Comparison of ENCODE assay signal across 1 mouse cellular context in genomic region chr2:156021765-156022164, GRCm38 (mm10).
TF ChIP-seq lines count a peak whose summit lies in the region.

No protein-coding gene starts in this region.

TF ChIP-seq in MEL, 35 proteins besides CTCF, POLR2A, EP300 and RAD21:
- TF ChIP-seq USF1 (IDR thresholded peaks at IDR 0.05; ENCODE audit: low read depth, low read length) (no peak), TAL1 (IDR thresholded peaks at IDR 0.05; ENCODE audit: low read length) (peak; percentile 81), TBP (IDR thresholded peaks at IDR 0.05; ENCODE audit: low read depth, low read length) (peak; percentile 42), ETS1 (IDR thresholded peaks at IDR 0.05; ENCODE audit: low read depth, low read length) (peak; percentile 63), MAX (IDR thresholded peaks at IDR 0.05; ENCODE audit: low read length) (peak; percentile 10; the same call in 1 of the 2 replicates), CHD1 (IDR thresholded peaks at IDR 0.05; ENCODE audit: low read depth, low read length) (no peak), TCF12 (IDR thresholded peaks at IDR 0.05; ENCODE audit: low read depth, low read length) (peak; percentile 65; the same call in 1 of the 2 replicates), RCOR1 (IDR thresholded peaks at IDR 0.05; ENCODE audit: low read depth, low read length) (0 out of 2 replicates have a peak, but pooled peaks have one; percentile 35), NRF1 (IDR thresholded peaks at IDR 0.05; ENCODE audit: insufficient read depth, low read depth, low read length, poor library complexity, severe bottlenecking) (no peak), GATA1 (IDR thresholded peaks at IDR 0.05; ENCODE audit: low read depth, low read length) (peak; percentile 82), NELFE (IDR thresholded peaks at IDR 0.05; ENCODE audit: low read depth, low read length) (peak; percentile 42), MYC (IDR thresholded peaks at IDR 0.05; ENCODE audit: low read depth, low read length) (peak; percentile 66)
